Mouse (Mus musculus) kidney, postnatal 0 days (tissue): ENCODE data around the gene Tmem223. TPM values are rescaled to one million over a fixed set of nuclear protein-coding genes. Genes with fewer than 3 reads are reported as not detected.

Experiments
- ATAC-seq: fragments of 200-750 bp; cut with Nextera tagmentation; replicated peaks from 2 replicates; pipeline ENCODE4 v1.8.0; 2017; ENCODE audit warnings: low read depth, moderate number of reproducible peaks, moderate TSS enrichment, moderate library complexity; ENCODE audit not compliant: low FRiP score
- DNase-seq: peaks from one replicate; pipeline ENCODE4 v3.0.0-alpha.2; 2016; ENCODE audit warnings: low spot score
- H3K27ac ChIP-seq: fragments of 300-500 bp; sonication (generic); 2 replicates; pipeline ENCODE4 v1.5.1; 2014; ENCODE audit warnings: mild to moderate bottlenecking
- H3K27me3 ChIP-seq: fragments of 300-500 bp; sonication (generic); 2 replicates; pipeline ENCODE4 v1.6.1; 2014; ENCODE audit warnings: low read length, mixed read lengths; ENCODE audit not compliant: insufficient read depth
- H3K36me3 ChIP-seq: fragments of 300-500 bp; sonication (generic); 2 replicates; pipeline ENCODE4 v1.6.1; 2014; ENCODE audit warnings: low read length, mixed read lengths; ENCODE audit not compliant: insufficient read depth
- H3K4me1 ChIP-seq: fragments of 300-500 bp; sonication (generic); replicated peaks from 2 replicates; pipeline ENCODE4 v1.6.1; 2014; ENCODE audit warnings: antibody characterized with exemption, low read length, mixed read lengths; ENCODE audit not compliant: insufficient read depth
- H3K4me2 ChIP-seq: fragments of 300-500 bp; sonication (generic); 2 replicates; pipeline ENCODE4 v1.6.1; 2014; ENCODE audit warnings: mild to moderate bottlenecking, low read length, moderate library complexity, mixed read lengths
- H3K4me3 ChIP-seq: fragments of 300-500 bp; sonication (generic); replicated peaks from 2 replicates; pipeline ENCODE4 v1.5.1; 2014; ENCODE audit warnings: low read depth, low read length
- H3K9ac ChIP-seq: fragments of 300-500 bp; sonication (generic); 2 replicates; pipeline ENCODE4 v1.6.1; 2014; ENCODE audit warnings: low read depth, low read length
- H3K9me3 ChIP-seq: fragments of 300-500 bp; sonication (generic); replicated peaks from 2 replicates; pipeline ENCODE4 v1.6.1; 2016; ENCODE audit warnings: low read length, inconsistent platforms, mixed read lengths
- CTCF ChIP-seq: IDR thresholded peaks from 2 replicates; pipeline ENCODE4 v1.5.1; 2016; ENCODE audit warnings: antibody characterized with exemption, low read depth, mild to moderate bottlenecking, moderate library complexity
- WGBS: fragments of 180-500 bp; shearing (Covaris S2); extraction: QIAGEN DNeasy Blood & Tissue Kit; methylation state at CpG from one replicate; pipeline ENCODE4 v1.1.7; 2014; 5-methylcytosine and 5-hydroxymethylcytosine counted together
- polyA plus RNA-seq: library from polyadenylated mRNA; unstranded; fragments of >200 nt; fragmentation: Nextera tagmentation; extraction: Ambion mirVana; gene quantifications from 2 replicates; pipeline ENCODE4 v1.2.1, GENCODE M21; 2015

The Tmem223 gene
- polyA plus RNA-seq, 1 experiment from 2014 or later, result 286 TPM

GRCm38 (mm10) chr19:8757471-8757998 lies 13.3 kb upstream of the Tmem223 start:
- peaks cover 5% of the 10 kb centered on the region for H3K4me1 ChIP-seq
- peak overlapping the region; percentile 91 for H3K27ac ChIP-seq
- H3K36me3 ChIP-seq, result peaks cover 11% of the 10 kb centered on the region; the same call in 1 of the 2 replicates
- H3K27me3 ChIP-seq, result no peaks in the 10 kb centered on the region
- peak overlapping the region; percentile 58 for H3K4me2 ChIP-seq
- peak overlapping the region; percentile 98 for H3K4me3 ChIP-seq
- 2% methylated on average over 14 of the region's 14 CpGs for WGBS
- DNase-seq (no peak), ATAC-seq (no peak; the same call in 1 of the 2 replicates)
- peak overlapping the region; percentile 98 for H3K9ac ChIP-seq
- no peak for TF ChIP-seq CTCF
- H3K9me3 ChIP-seq, result no peaks in the 10 kb centered on the region

GRCm38 (mm10) chr19:8758899-8759298 lies 11.9 kb upstream of the Tmem223 start:
- Histone ChIP-seq H3K4me2 (no peak overlapping the region), H3K4me3 (no peak overlapping the region), H3K27ac (no peak overlapping the region), H3K27me3 (no peaks in the 10 kb centered on the region), H3K4me1 (peaks cover 5% of the 10 kb centered on the region), H3K9me3 (no peaks in the 10 kb centered on the region), H3K9ac (no peak overlapping the region), H3K36me3 (peaks cover 22% of the 10 kb centered on the region)
- TF ChIP-seq CTCF, result no peak
- ATAC-seq (no peak), DNase-seq (no peak)
- 90% methylated on average over 2 of the region's 2 CpGs for WGBS

GRCm38 (mm10) chr19:8760757-8761156 lies 10.0 kb upstream of the Tmem223 start:
- no peak for ATAC-seq
- peaks cover 5% of the 10 kb centered on the region for H3K4me1 ChIP-seq
- 90% methylated on average over 2 of the region's 2 CpGs for WGBS
- TF ChIP-seq CTCF, result peak; percentile 28
- no peaks in the 10 kb centered on the region for H3K27me3 ChIP-seq
- H3K36me3 ChIP-seq, result peaks cover 36% of the 10 kb centered on the region
- no peak overlapping the region for H3K9ac ChIP-seq
- no peaks in the 10 kb centered on the region for H3K9me3 ChIP-seq
- no peak overlapping the region for H3K27ac ChIP-seq
- no peak overlapping the region for H3K4me3 ChIP-seq
- H3K4me2 ChIP-seq, result no peak overlapping the region
- no peak for DNase-seq

- H3K9me3 ChIP-seq, result no peaks in the 10 kb centered on the region
- TF ChIP-seq CTCF, result no peak
Observed at GRCm38 (mm10) chr19:8763276-8763675, 7.5 kb upstream of the Tmem223 start.

GRCm38 (mm10) chr19:8765562-8765961 lies 5.2 kb upstream of the Tmem223 start:
- Histone ChIP-seq H3K4me1 (no peaks in the 10 kb centered on the region), H3K36me3 (peaks cover 71% of the 10 kb centered on the region), H3K4me2 (no peak overlapping the region), H3K27me3 (no peaks in the 10 kb centered on the region), H3K9me3 (no peaks in the 10 kb centered on the region), H3K4me3 (no peak overlapping the region), H3K27ac (no peak overlapping the region), H3K9ac (no peak overlapping the region)
- ATAC-seq (no peak), DNase-seq (no peak)
- TF ChIP-seq CTCF, result no peak
- WGBS, result 99% methylated on average over 9 of the region's 9 CpGs

More at GRCm38 (mm10) chr19:8763276-8763675, 7.5 kb upstream of the Tmem223 start:
- peaks cover 61% of the 10 kb centered on the region for H3K36me3 ChIP-seq
- H3K27me3 ChIP-seq, result no peaks in the 10 kb centered on the region
- H3K4me1 ChIP-seq, result peaks cover 1% of the 10 kb centered on the region
- no peak for DNase-seq
- H3K27ac ChIP-seq, result no peak overlapping the region
- no peak overlapping the region for H3K4me2 ChIP-seq
- WGBS, result 96% methylated on average over 4 of the region's 4 CpGs
- no peak overlapping the region for H3K4me3 ChIP-seq
- no peak overlapping the region for H3K9ac ChIP-seq
- no peak for ATAC-seq

- peaks cover 14% of the 10 kb centered on the region; the same call in 1 of the 2 replicates for H3K4me1 ChIP-seq
- peak overlapping the region; percentile 93 for H3K4me2 ChIP-seq
- peaks cover 17% of the 10 kb centered on the region for H3K36me3 ChIP-seq
- H3K4me3 ChIP-seq, result peak overlapping the region; percentile 73; the same call in 1 of the 2 replicates
- no peaks in the 10 kb centered on the region for H3K9me3 ChIP-seq
- WGBS, result 74% methylated on average over 5 of the region's 5 CpGs
- DNase-seq (no peak), ATAC-seq (no peak)
- peak overlapping the region; percentile 94; the same call in 1 of the 2 replicates for H3K9ac ChIP-seq
- H3K27ac ChIP-seq, result peak overlapping the region; percentile 97; the same call in 1 of the 2 replicates
- H3K27me3 ChIP-seq, result no peaks in the 10 kb centered on the region
- TF ChIP-seq CTCF, result no peak
Observed at GRCm38 (mm10) chr19:8772996-8773395, 2.2 kb downstream of the Tmem223 start.
